Mouse (Mus musculus): ENCODE measurements around the gene Atp6v0c.

DNA sequence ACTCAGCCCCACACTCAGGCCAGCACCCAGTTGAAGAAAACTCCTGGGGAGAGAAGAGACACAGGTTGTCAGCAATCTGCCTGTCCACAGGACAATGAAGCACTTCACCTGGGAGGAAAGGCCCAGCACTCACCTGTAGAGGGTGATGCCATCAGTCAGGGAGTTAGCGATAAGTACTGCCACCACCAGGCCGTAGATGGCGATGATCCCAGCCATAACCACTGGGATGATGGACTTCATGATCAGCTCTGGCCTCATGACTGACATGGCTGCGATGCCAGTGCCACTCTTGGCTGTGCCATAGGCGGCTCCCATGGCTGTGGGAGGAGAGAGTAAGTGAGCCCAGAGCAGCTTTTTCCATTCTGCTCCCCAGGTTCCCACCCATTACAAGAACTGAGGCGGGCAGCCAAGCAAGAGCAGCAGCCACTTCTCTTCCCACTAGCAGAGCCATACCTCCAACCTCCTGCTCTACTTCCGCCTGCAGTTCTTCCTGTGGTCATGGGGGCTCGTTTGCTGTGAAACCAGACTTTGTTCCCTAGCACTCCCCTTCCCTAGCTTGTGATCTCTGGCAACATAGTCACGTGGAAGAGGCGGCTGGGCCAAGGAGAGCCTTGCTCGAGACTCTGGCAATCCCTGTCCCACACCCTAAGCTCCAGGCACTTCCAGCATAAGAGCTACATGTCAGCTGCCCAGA, 4.8 kb downstream of the Atp6v0c start:
- TF ChIP-seq CTCF (IDR thresholded peaks at IDR 0.05; ENCODE audit: extremely low read depth, insufficient read length, insufficient replicate concordance, low read depth, low read length): no peak
- TF ChIP-seq POLR2A (IDR thresholded peaks at IDR 0.05; ENCODE audit: low read depth, low read length): no peak
